Mouse (Mus musculus) hindbrain, embryonic 10.5 days (tissue): ENCODE data around the gene Serpina6. TPM values are rescaled to one million over a fixed set of nuclear protein-coding genes. Genes with fewer than 3 reads are reported as not detected.
A peak's percentile ranks its signal among the peaks of the same experiment; 100 is the strongest.

Experiments used
- DNase-seq: peaks from one replicate; pipeline ENCODE4 v3.0.0-alpha.2; 2017; ENCODE audit warnings: low spot score
- H3K27ac ChIP-seq: fragments of 300-500 bp; sonication (generic); 2 replicates; pipeline ENCODE4 v1.5.1; 2016; ENCODE audit warnings: mild to moderate bottlenecking, moderate library complexity
- H3K27me3 ChIP-seq: fragments of 300-500 bp; sonication (generic); 2 replicates; pipeline ENCODE4 v1.6.1; 2016; ENCODE audit warnings: mild to moderate bottlenecking; ENCODE audit not compliant: poor library complexity, insufficient read depth, severe bottlenecking
- H3K36me3 ChIP-seq: fragments of 300-500 bp; sonication (generic); 2 replicates; pipeline ENCODE4 v1.6.1; 2016; ENCODE audit warnings: mild to moderate bottlenecking, moderate library complexity
- H3K4me1 ChIP-seq: fragments of 300-500 bp; sonication (generic); replicated peaks from 2 replicates; pipeline ENCODE4 v1.6.1; 2016; ENCODE audit warnings: mild to moderate bottlenecking
- H3K4me3 ChIP-seq: fragments of 300-500 bp; sonication (generic); 2 replicates; pipeline ENCODE4 v1.5.1; 2016; ENCODE audit warnings: mild to moderate bottlenecking, moderate library complexity
- H3K9me3 ChIP-seq: fragments of 300-500 bp; sonication (generic); 2 replicates; pipeline ENCODE4 v1.6.1; 2016; ENCODE audit warnings: mild to moderate bottlenecking, moderate library complexity
- WGBS: fragments of 180-500 bp; shearing (Covaris S2); methylation state at CpG from one replicate; pipeline ENCODE4 v1.1.7; 2016; 5-methylcytosine and 5-hydroxymethylcytosine counted together
- polyA plus RNA-seq: library from polyadenylated mRNA; unstranded; fragments of >200 nt; fragmentation: Nextera tagmentation; extraction: Ambion mirVana; gene quantifications from 2 replicates; pipeline ENCODE4 v1.2.1, GENCODE M21; 2016

The Serpina6 gene
- polyA plus RNA-seq, 1 experiment from 2014 or later = not detected

DNA sequence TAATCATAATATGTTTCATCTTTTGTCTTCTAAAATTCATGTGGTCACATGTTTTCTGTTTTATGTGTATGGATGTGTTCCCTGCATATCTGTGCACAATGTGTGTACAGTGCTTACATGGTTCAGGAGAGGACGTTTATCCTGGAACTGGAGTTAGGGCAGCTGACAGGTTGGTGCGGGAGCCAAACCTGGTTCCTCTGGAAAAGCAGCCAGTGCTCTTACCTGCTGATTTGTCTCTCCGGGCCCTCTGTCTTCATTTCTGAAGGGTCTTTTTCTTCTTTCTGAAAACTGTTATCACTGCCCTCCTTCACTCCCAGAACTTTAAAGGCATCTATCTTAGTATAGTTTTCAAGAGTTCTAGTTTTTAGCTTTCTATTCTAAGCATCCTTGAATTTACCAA, 13.2 kb downstream of the Serpina6 start:
- 87% methylated on average over 3 of the region's 3 CpGs for WGBS
- no peaks in the 10 kb centered on the region for H3K9me3 ChIP-seq
- H3K4me1 ChIP-seq = no peaks in the 10 kb centered on the region
- no peak overlapping the region for H3K27ac ChIP-seq
- H3K4me3 ChIP-seq = no peak overlapping the region
- DNase-seq = no peak
- H3K36me3 ChIP-seq = no peaks in the 10 kb centered on the region
- H3K27me3 ChIP-seq = no peaks in the 10 kb centered on the region

- DNase-seq = peak; percentile 85
- no peaks in the 10 kb centered on the region for H3K27me3 ChIP-seq
- no peak overlapping the region for H3K27ac ChIP-seq
- no peaks in the 10 kb centered on the region for H3K36me3 ChIP-seq
- no peak overlapping the region for H3K4me3 ChIP-seq
- H3K4me1 ChIP-seq = no peaks in the 10 kb centered on the region
- H3K9me3 ChIP-seq = no peaks in the 10 kb centered on the region
- WGBS = 0% methylated on average over 2 of the region's 2 CpGs
Measured at GRCm38 (mm10) chr12:103643336-103643735, 13.7 kb downstream of the Serpina6 start.

DNA sequence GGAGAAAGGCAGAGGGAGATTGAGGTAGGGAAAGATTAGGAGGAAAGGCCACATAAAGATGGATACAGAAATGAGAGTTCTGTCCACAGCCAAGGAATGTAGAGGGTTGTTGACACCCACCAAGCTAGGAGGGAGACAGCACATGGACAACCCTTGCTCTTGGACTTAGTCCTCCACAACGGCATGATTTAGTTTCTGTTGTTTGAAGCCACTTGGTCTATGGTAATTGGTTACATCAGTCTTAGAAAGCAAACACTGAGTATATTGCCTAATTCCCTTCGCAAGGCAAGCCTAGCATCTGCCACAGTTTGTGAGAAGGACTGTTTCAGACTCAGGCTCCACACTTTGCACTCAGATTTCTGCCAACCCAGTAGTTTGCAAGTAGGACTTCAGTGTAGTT, 21.2 kb downstream of the Serpina6 start:
- 96% methylated on average over 2 of the region's 2 CpGs for WGBS

GRCm38 (mm10) chr12:103634430-103634829, 22.6 kb downstream of the Serpina6 start:
- DNase-seq = no peak
- no peaks in the 10 kb centered on the region for H3K36me3 ChIP-seq
- WGBS = 80% methylated on average over 2 of the region's 2 CpGs

More for the DNA sequence above, 21.2 kb downstream of the Serpina6 start:
- no peak for DNase-seq
- H3K27me3 ChIP-seq = no peaks in the 10 kb centered on the region
- no peaks in the 10 kb centered on the region for H3K36me3 ChIP-seq
- H3K4me3 ChIP-seq = no peak overlapping the region
- H3K9me3 ChIP-seq = no peaks in the 10 kb centered on the region
- no peak overlapping the region for H3K27ac ChIP-seq
- no peaks in the 10 kb centered on the region for H3K4me1 ChIP-seq

DNA sequence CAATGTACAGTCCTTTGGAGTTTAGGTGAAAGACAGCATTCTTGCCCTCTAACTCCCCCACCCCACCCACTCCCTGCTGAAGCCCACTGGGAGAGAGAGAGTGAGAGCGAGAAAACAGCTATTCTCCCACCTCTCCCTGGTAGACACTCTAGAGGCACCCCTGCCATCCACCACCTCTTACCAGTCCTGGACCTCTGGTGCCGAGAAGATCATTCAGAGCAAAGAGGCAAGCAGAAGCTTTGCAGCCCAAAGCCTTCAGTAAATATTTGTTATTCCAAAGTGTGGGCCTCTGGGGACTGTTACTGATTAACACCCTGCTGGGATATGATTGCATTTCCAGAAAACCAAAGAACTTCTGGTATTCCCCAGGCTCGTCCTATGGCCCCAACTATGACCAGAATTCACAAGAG, 25.8 kb downstream of the Serpina6 start, which contains the start of gene Serpina10:
Gene Serpina10 (minus strand): TSS at position 242 of the 410 bp plus-strand sequence.
- H3K9me3 ChIP-seq = no peaks in the 10 kb centered on the region
- H3K27ac ChIP-seq = no peak within 1 kb of the TSS
- H3K36me3 ChIP-seq = no peaks in the 10 kb centered on the region
- H3K4me1 ChIP-seq = no peaks in the 10 kb centered on the region
- H3K4me3 ChIP-seq = no peak within 1 kb of the TSS
- DNase-seq = no peak
- 71% methylated on average over 3 of the region's 3 CpGs for WGBS
- no peaks in the 10 kb centered on the region for H3K27me3 ChIP-seq

More at GRCm38 (mm10) chr12:103634430-103634829, 22.6 kb downstream of the Serpina6 start:
- no peak overlapping the region for H3K4me3 ChIP-seq
- H3K9me3 ChIP-seq = no peaks in the 10 kb centered on the region
- H3K4me1 ChIP-seq = no peaks in the 10 kb centered on the region
- no peak overlapping the region for H3K27ac ChIP-seq
- H3K27me3 ChIP-seq = no peaks in the 10 kb centered on the region

- Histone ChIP-seq H3K36me3 (0 out of 2 replicates have a peak, but pooled peaks cover 6% of the 10 kb centered on the region), H3K4me1 (no peaks in the 10 kb centered on the region), H3K4me3 (no peak overlapping the region), H3K9me3 (no peaks in the 10 kb centered on the region), H3K27me3 (no peaks in the 10 kb centered on the region), H3K27ac (no peak overlapping the region)
- DNase-seq = no peak
- WGBS = 93% methylated on average over 10 of the region's 10 CpGs
Measured at GRCm38 (mm10) chr12:103616860-103617261, 40.2 kb downstream of the Serpina6 start.

DNA sequence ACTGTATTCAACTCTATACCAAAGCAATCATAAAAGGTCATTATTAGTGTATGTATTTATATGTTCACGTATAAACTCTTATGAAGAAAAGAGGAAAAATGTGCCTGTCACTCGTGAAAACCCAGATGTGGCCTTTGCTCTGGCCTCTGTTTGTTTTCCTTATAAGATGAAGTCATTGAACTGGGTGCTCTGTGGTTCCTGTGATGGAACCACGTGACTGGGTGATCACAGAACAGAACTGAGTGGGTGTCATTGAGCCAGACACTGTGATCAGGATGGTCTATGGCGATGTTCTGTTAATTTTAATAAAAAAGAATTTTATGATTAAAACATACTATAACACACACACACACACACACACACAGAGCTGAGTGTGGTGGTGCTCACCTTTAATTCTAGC, 41.3 kb downstream of the Serpina6 start:
- Histone ChIP-seq H3K27me3 (no peaks in the 10 kb centered on the region), H3K36me3 (0 out of 2 replicates have a peak, but pooled peaks cover 6% of the 10 kb centered on the region), H3K27ac (no peak overlapping the region), H3K4me1 (no peaks in the 10 kb centered on the region), H3K9me3 (no peaks in the 10 kb centered on the region), H3K4me3 (no peak overlapping the region)
- 83% methylated on average over 4 of the region's 4 CpGs for WGBS
- no peak for DNase-seq

GRCm38 (mm10) chr12:103615141-103615540, 41.9 kb downstream of the Serpina6 start:
- WGBS = 87% methylated on average over 1 of the region's 1 CpGs
- 0 out of 2 replicates have a peak, but pooled peaks cover 6% of the 10 kb centered on the region for H3K36me3 ChIP-seq
- H3K27ac ChIP-seq = no peak overlapping the region
- H3K4me1 ChIP-seq = no peaks in the 10 kb centered on the region
- no peak for DNase-seq
- no peak overlapping the region for H3K4me3 ChIP-seq
- no peaks in the 10 kb centered on the region for H3K9me3 ChIP-seq
- no peaks in the 10 kb centered on the region for H3K27me3 ChIP-seq

GRCm38 (mm10) chr12:103601839-103602238, 55.2 kb downstream of the Serpina6 start:
- Histone ChIP-seq H3K36me3 (no peaks in the 10 kb centered on the region), H3K4me3 (no peak overlapping the region), H3K4me1 (no peaks in the 10 kb centered on the region), H3K27ac (no peak overlapping the region), H3K27me3 (no peaks in the 10 kb centered on the region), H3K9me3 (no peaks in the 10 kb centered on the region)
- no peak for DNase-seq
- WGBS = 74% methylated on average over 3 of the region's 3 CpGs

- Histone ChIP-seq H3K27me3 (no peaks in the 10 kb centered on the region), H3K27ac (no peak overlapping the region), H3K4me3 (no peak overlapping the region), H3K4me1 (no peaks in the 10 kb centered on the region), H3K36me3 (no peaks in the 10 kb centered on the region), H3K9me3 (no peaks in the 10 kb centered on the region)
- 14% methylated on average over 3 of the region's 3 CpGs for WGBS
- DNase-seq = no peak
Measured at GRCm38 (mm10) chr12:103600364-103600763, 56.6 kb downstream of the Serpina6 start.

- 69% methylated on average over 2 of the region's 2 CpGs for WGBS
- Histone ChIP-seq H3K9me3 (no peaks in the 10 kb centered on the region), H3K27me3 (no peaks in the 10 kb centered on the region), H3K4me1 (no peaks in the 10 kb centered on the region), H3K36me3 (no peaks in the 10 kb centered on the region), H3K4me3 (no peak overlapping the region), H3K27ac (no peak overlapping the region)
- DNase-seq = no peak
Measured at GRCm38 (mm10) chr12:103598411-103598810, 58.6 kb downstream of the Serpina6 start.

Other genes starting within 250 kb of the Serpina6 start
- 0.76 TPM in 1 of 2 replicates, not detected in the other for gene 9330161L09Rik, start 249.4 kb downstream of the Serpina6 start, polyA plus RNA-seq
- 92.6 and 94.6 TPM in 2 replicates for gene Ddx24, start 231.4 kb downstream of the Serpina6 start, polyA plus RNA-seq
- 0.60 and 1.7 TPM in 2 replicates for gene Ifi27, start 223.0 kb downstream of the Serpina6 start, polyA plus RNA-seq
- 0.54 and 1.9 TPM in 2 replicates for gene Ifi27l2a, start 213.5 kb downstream of the Serpina6 start, polyA plus RNA-seq
- not detected in 2 replicates for gene Ifi27l2b, start 200.0 kb downstream of the Serpina6 start, polyA plus RNA-seq
- gene Ppp4r4, start 124.9 kb downstream of the Serpina6 start, polyA plus RNA-seq = 1.7 and 2.2 TPM in 2 replicates
- not detected in 2 replicates for gene Serpina10, start 25.8 kb downstream of the Serpina6 start, polyA plus RNA-seq
- gene Serpina16, start 18.9 kb upstream of the Serpina6 start, polyA plus RNA-seq = not detected in 2 replicates
- gene Serpina1f, start 38.3 kb upstream of the Serpina6 start, polyA plus RNA-seq = not detected in 2 replicates
- gene Serpina1d, start 116.4 kb upstream of the Serpina6 start, polyA plus RNA-seq = not detected in 2 replicates
- not detected in 2 replicates for gene Serpina1b, start 173.2 kb upstream of the Serpina6 start, polyA plus RNA-seq
- not detected in 2 replicates for gene Serpina1a, start 206.3 kb upstream of the Serpina6 start, polyA plus RNA-seq
- gene Serpina1c, start 247.7 kb upstream of the Serpina6 start, polyA plus RNA-seq = not detected in 2 replicates